Mouse (Mus musculus) left cerebral cortex, adult 11 months (tissue): ENCODE results near the gene Gpr180.
"Not testable (repeated sequence)": the region's sequence is repeated elsewhere in the genome, so short reads cannot be mapped to it uniquely, and the experiment has no call there.

Experiments used
- DNase-seq: peaks from one replicate; pipeline ENCODE4 v3.0.0; 2022; ENCODE audit warnings: low spot score

Gene Gpr180

GRCm38 (mm10) chr14:118136744-118137452, at the start of gene Gpr180:
Gene Gpr180 (plus strand): TSS chr14:118137158.
- peak; percentile 90 for DNase-seq

GRCm38 (mm10) chr14:118088437-118089207, 48.3 kb upstream of the Gpr180 start:
- DNase-seq, result peak; percentile 4

- peak; percentile 77 for DNase-seq
These were observed 47.6 kb upstream of the Gpr180 start for GRCm38 (mm10) chr14:118089215-118089805.

GRCm38 (mm10) chr14:118089806-118090392, 47.1 kb upstream of the Gpr180 start:
- no peak for DNase-seq

- no peak for DNase-seq
These were observed 38.7 kb upstream of the Gpr180 start for GRCm38 (mm10) chr14:118098265-118098664.

GRCm38 (mm10) chr14:118101227-118101990, 35.5 kb upstream of the Gpr180 start:
- DNase-seq, result no peak

GRCm38 (mm10) chr14:118107479-118107878, 29.5 kb upstream of the Gpr180 start:
- DNase-seq, result not testable (repeated sequence)

- no peak for DNase-seq
These were observed 23.8 kb upstream of the Gpr180 start for GRCm38 (mm10) chr14:118113116-118113515.

- DNase-seq, result no peak
These were observed 12.8 kb upstream of the Gpr180 start for GRCm38 (mm10) chr14:118124129-118124528.

- DNase-seq, result no peak
These were observed 12.2 kb upstream of the Gpr180 start for GRCm38 (mm10) chr14:118124771-118125170.

GRCm38 (mm10) chr14:118126301-118126700, 10.7 kb upstream of the Gpr180 start:
- no peak for DNase-seq

GRCm38 (mm10) chr14:118131472-118131871, 5.5 kb upstream of the Gpr180 start:
- no peak for DNase-seq

- DNase-seq, result no peak
These were observed 4.9 kb upstream of the Gpr180 start for GRCm38 (mm10) chr14:118131931-118132641.

- DNase-seq, result peak; percentile 99
These were observed 4.3 kb upstream of the Gpr180 start, which contains the start of gene Tgds for GRCm38 (mm10) chr14:118132642-118132977. Gene Tgds (minus strand): TSS chr14:118132755.

- DNase-seq, result no peak
These were observed 529 bp downstream of the Gpr180 start for GRCm38 (mm10) chr14:118137487-118137886.

- DNase-seq, result no peak
These were observed 5.3 kb downstream of the Gpr180 start for GRCm38 (mm10) chr14:118142283-118142682.

- DNase-seq, result no peak
These were observed 11.1 kb downstream of the Gpr180 start for GRCm38 (mm10) chr14:118148046-118148445.

- DNase-seq, result no peak
These were observed 11.6 kb downstream of the Gpr180 start for GRCm38 (mm10) chr14:118148554-118148953.

- no peak for DNase-seq
These were observed 13.9 kb downstream of the Gpr180 start for GRCm38 (mm10) chr14:118150656-118151551.

GRCm38 (mm10) chr14:118151651-118152293, 14.8 kb downstream of the Gpr180 start:
- DNase-seq, result no peak
